Mouse (Mus musculus) thymus, postnatal 0 days (tissue): ENCODE data around the gene Tcerg1l. TPM values are rescaled to one million over a fixed set of nuclear protein-coding genes. Genes with fewer than 3 reads are reported as not detected.

ENCODE experiments used
- DNase-seq: peaks from one replicate; pipeline ENCODE4 v3.0.0-alpha.2; 2015; ENCODE audit warnings: low spot score
- polyA plus RNA-seq: library from polyadenylated mRNA; unstranded; fragments of >200 nt; fragmentation: Nextera tagmentation; extraction: Ambion mirVana; gene quantifications from 2 replicates; pipeline ENCODE4 v1.2.1, GENCODE M21; 2015

Gene Tcerg1l
- polyA plus RNA-seq, 1 experiment from 2014 or later, result 0.21 TPM

DNA sequence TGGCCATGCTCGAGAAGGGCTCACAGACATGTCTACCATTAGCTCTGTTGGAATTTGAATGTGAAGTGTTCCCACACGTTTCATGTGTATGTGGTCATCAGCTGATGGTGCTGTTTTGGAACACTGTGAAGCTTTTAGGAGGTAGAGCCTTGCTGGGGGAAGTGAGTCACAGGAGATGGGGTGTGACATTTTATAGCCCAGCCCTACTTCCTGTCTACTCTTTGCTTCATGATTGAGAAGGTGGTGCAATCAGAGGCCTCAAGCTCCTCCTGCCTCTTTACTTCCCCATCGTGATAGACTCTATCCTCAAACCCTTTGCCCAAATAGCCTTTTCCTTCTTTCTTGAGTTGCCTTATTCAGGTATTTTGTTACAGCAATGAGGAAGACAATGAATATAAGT, 173.3 kb downstream of the Tcerg1l start:
- DNase-seq, result no peak

- DNase-seq, result no peak
Observed at GRCm38 (mm10) chr7:138222951-138223350, 174.6 kb downstream of the Tcerg1l start.

GRCm38 (mm10) chr7:138217556-138218098, 179.9 kb downstream of the Tcerg1l start:
- DNase-seq, result no peak

- DNase-seq, result no peak
Observed at GRCm38 (mm10) chr7:138215177-138215830, 182.2 kb downstream of the Tcerg1l start.

GRCm38 (mm10) chr7:138214710-138215109, 182.8 kb downstream of the Tcerg1l start:
- no peak for DNase-seq

- DNase-seq, result no peak
Observed at GRCm38 (mm10) chr7:138209769-138210168, 187.8 kb downstream of the Tcerg1l start.

GRCm38 (mm10) chr7:138205124-138205523, 192.4 kb downstream of the Tcerg1l start:
- DNase-seq, result no peak

GRCm38 (mm10) chr7:138202162-138202832, 195.2 kb downstream of the Tcerg1l start:
- DNase-seq, result no peak

DNA sequence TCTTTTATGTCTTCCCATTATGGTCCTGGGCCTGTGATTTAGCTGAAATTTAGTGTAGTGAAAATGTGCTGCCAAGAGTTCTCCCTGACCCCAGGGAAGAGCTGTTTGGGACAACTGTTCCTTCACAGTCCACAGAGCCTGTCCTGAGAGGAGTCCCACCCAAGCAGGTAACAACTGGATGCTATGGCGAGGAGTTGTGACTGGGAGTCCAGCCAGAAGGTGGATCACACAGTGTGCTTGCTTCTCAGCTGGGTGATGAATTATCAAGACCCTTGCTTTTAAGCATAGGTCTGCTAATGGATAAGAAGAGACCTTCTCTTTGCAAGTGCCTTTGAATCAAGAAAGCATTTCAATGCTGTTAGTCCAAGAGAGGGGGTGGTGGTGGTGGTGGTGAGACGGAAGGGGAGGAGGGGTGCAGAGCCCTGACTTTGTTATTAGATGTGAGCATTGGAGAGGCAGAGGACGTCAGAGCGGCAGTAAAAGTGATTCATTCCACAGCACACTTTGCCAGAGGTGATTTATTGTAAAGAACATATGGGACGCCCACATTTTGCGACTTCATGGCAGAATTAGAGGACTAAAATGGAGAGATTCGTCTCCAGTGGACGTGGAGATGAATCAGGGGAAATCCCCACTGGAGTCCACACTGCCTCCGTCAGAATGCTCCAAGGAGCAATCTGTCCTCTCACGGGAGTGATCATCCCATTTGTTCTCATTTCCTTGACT, 198.0 kb downstream of the Tcerg1l start:
- no peak for DNase-seq

GRCm38 (mm10) chr7:138196139-138196538, 201.4 kb downstream of the Tcerg1l start:
- no peak for DNase-seq

- no peak for DNase-seq
Observed at GRCm38 (mm10) chr7:138184197-138184596, 213.3 kb downstream of the Tcerg1l start.

- no peak for DNase-seq
Observed at GRCm38 (mm10) chr7:138182216-138182615, 215.3 kb downstream of the Tcerg1l start.

GRCm38 (mm10) chr7:138178617-138179016, 218.9 kb downstream of the Tcerg1l start:
- no peak for DNase-seq

GRCm38 (mm10) chr7:138176026-138176425, 221.5 kb downstream of the Tcerg1l start:
- DNase-seq, result no peak

DNA sequence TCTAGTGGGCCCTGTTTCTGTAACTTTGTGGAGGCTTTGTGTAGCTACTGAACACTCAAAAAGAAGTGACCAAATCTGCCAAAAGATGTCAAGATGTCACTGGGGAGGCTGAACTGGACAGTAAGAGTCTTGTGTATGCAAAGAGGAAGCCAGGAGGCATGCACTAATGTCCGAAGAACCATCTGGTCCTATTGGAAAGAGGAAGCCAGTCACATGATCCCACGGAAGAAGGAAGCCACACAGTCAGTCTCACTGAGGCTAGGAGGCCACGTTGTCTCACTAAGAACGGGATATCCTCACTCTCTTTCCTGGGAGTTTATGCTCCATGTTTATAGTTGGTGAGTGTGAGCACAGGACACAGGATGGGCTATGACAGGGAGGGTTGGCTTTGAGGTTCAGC, 227.1 kb downstream of the Tcerg1l start:
- DNase-seq, result no peak
